Mouse (Mus musculus): ENCODE measurements around the gene Alg12.

GRCm38 (mm10) chr15:88863695-88864231, 44.6 kb upstream of the Alg12 start:
- TF ChIP-seq POLR2A (IDR thresholded peaks at IDR 0.05; ENCODE audit: borderline replicate concordance, low read depth, low read length) (no peak), CTCF (IDR thresholded peaks at IDR 0.05; ENCODE audit: low read depth, low read length) (no peak)
